Mouse (Mus musculus) intestine, postnatal 0 days (tissue): ENCODE measurements around the gene Upp2. TPM values are rescaled to one million over a fixed set of nuclear protein-coding genes. Genes with fewer than 3 reads are reported as not detected.
A peak's percentile ranks its signal among the peaks of the same experiment; 100 is the strongest.

Source experiments
- ATAC-seq: fragments of 200-750 bp; cut with Nextera tagmentation; 2 replicates; pipeline ENCODE4 v1.8.0; 2017; ENCODE audit warnings: mild to moderate bottlenecking, moderate TSS enrichment, moderate library complexity
- H3K27ac ChIP-seq: fragments of 300-500 bp; sonication (generic); 2 replicates; pipeline ENCODE4 v1.5.1; 2014; ENCODE audit warnings: mild to moderate bottlenecking, low read depth, low read length, moderate library complexity
- H3K27me3 ChIP-seq: fragments of 300-500 bp; sonication (generic); replicated peaks from 2 replicates; pipeline ENCODE4 v1.6.1; 2014; ENCODE audit warnings: low read length, mixed read lengths; ENCODE audit not compliant: control insufficient read depth, insufficient read depth
- H3K36me3 ChIP-seq: fragments of 300-500 bp; sonication (generic); 2 replicates; pipeline ENCODE4 v1.6.1; 2014; ENCODE audit warnings: mild to moderate bottlenecking, moderate library complexity; ENCODE audit not compliant: control insufficient read depth, insufficient read depth
- H3K4me1 ChIP-seq: fragments of 300-500 bp; sonication (generic); replicated peaks from 2 replicates; pipeline ENCODE4 v1.6.1; 2014; ENCODE audit warnings: antibody characterized with exemption, low read length, mixed read lengths; ENCODE audit not compliant: control insufficient read depth, insufficient read depth
- H3K4me2 ChIP-seq: fragments of 300-500 bp; sonication (generic); replicated peaks from 2 replicates; pipeline ENCODE4 v1.6.1; 2014; ENCODE audit warnings: low read depth, mild to moderate bottlenecking, moderate library complexity
- H3K4me3 ChIP-seq: fragments of 300-500 bp; sonication (generic); 2 replicates; pipeline ENCODE4 v1.5.1; 2014; ENCODE audit warnings: low read depth, low read length
- H3K9ac ChIP-seq: fragments of 300-500 bp; sonication (generic); 2 replicates; pipeline ENCODE4 v1.6.1; 2014; ENCODE audit warnings: mild to moderate bottlenecking, low read depth, low read length
- H3K9me3 ChIP-seq: fragments of 300-500 bp; sonication (generic); 2 replicates; pipeline ENCODE4 v1.6.1; 2016; ENCODE audit warnings: mixed run types; ENCODE audit not compliant: control insufficient read depth
- CTCF ChIP-seq: sonication (generic); IDR thresholded peaks from 2 replicates; pipeline ENCODE4 v1.5.1; 2016; ENCODE audit warnings: low read depth, mild to moderate bottlenecking, control low read depth, antibody characterized with exemption, moderate library complexity
- WGBS: fragments of 180-500 bp; shearing (Covaris S2); extraction: QIAGEN DNeasy Blood & Tissue Kit; methylation state at CpG from one replicate; pipeline ENCODE4 v1.1.7; 2014; 5-methylcytosine and 5-hydroxymethylcytosine counted together
- polyA plus RNA-seq: library from polyadenylated mRNA; unstranded; fragments of >200 nt; fragmentation: Nextera tagmentation; extraction: Ambion mirVana; gene quantifications from 2 replicates; pipeline ENCODE4 v1.2.1, GENCODE M21; 2015

Upp2 gene
- polyA plus RNA-seq, 1 experiment from 2014 or later = 3.8 TPM

DNA sequence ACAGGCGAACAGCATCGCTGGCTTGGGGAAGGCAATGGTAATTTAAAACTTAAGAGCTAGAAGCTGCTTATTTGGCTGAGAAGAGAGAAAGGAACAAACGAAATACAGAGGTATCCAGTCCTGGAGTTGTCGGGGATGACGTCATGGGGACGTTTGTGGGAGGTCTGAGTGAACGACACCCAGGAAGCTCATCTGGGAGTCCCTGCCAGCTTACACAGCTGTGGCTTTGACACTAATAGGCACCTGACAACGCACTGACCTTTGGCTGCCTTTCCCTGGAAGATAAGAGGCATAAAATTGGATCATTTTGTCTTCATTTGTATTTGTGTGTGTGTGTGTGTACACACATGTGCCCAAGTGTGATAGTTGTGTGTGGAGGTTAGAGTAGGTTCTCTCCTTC, 130.4 kb downstream of the Upp2 start:
- Histone ChIP-seq H3K36me3 (no peaks in the 10 kb centered on the region), H3K27me3 (no peaks in the 10 kb centered on the region), H3K9ac (no peak overlapping the region), H3K27ac (no peak overlapping the region), H3K4me2 (no peak overlapping the region), H3K4me1 (no peaks in the 10 kb centered on the region), H3K4me3 (no peak overlapping the region), H3K9me3 (no peaks in the 10 kb centered on the region)
- WGBS = 64% methylated on average over 8 of the region's 8 CpGs
- TF ChIP-seq CTCF = no peak
- no peak for ATAC-seq

DNA sequence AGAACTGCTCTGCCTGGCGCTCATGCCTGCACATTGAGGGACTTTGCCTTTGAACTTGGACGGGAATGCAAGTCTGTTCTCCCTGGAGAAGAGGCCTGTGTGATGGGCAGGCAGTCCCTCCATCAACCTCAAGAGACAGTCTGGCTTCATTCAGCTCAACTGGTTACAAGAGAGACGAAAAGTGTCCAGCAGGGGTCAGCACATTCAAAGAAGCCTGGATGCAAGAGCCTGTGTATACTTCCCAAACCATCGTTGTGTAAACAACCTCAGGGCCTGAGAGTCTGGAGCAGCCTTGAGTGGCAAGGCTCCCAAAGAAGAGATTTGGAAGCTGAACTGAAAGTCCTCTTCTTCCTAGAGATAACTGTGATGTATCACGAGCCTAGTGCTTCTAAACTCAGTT, 132.8 kb downstream of the Upp2 start:
- Histone ChIP-seq H3K9me3 (no peaks in the 10 kb centered on the region), H3K9ac (no peak overlapping the region), H3K4me1 (no peaks in the 10 kb centered on the region), H3K27ac (no peak overlapping the region), H3K4me3 (no peak overlapping the region), H3K27me3 (no peaks in the 10 kb centered on the region), H3K4me2 (no peak overlapping the region), H3K36me3 (no peaks in the 10 kb centered on the region)
- ATAC-seq = 0 out of 2 replicates have a peak, but pooled peaks have one; percentile 38
- 28% methylated on average over 5 of the region's 5 CpGs for whole genome bisulfite sequencing
- TF ChIP-seq CTCF = peak; percentile 92

DNA sequence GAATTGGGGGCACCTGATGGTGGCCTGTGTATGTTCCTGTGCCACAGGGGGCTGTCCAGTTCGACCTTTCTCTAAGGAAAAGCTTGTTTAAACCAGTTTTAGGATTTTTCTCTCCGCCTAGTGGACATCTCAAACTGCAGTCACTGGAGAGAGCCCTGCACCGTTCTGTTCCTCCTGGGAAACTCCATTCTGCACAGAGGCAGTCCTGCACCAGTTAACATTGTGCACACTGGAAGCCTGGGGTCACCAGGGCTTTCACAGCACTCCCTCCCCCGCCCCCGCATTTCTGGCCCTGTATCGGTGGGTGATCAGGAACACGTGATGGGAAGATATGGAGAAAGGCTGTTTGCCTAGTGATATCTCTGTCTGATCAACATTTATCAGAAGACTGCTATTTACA, 133.3 kb downstream of the Upp2 start:
- no peaks in the 10 kb centered on the region for H3K9me3 ChIP-seq
- ATAC-seq = no peak
- no peaks in the 10 kb centered on the region for H3K4me1 ChIP-seq
- H3K9ac ChIP-seq = no peak overlapping the region
- no peak overlapping the region for H3K4me3 ChIP-seq
- H3K36me3 ChIP-seq = no peaks in the 10 kb centered on the region
- 45% methylated on average over 7 of the region's 7 CpGs for WGBS
- no peak for TF ChIP-seq CTCF
- H3K27me3 ChIP-seq = no peaks in the 10 kb centered on the region
- H3K4me2 ChIP-seq = no peak overlapping the region
- no peak overlapping the region for H3K27ac ChIP-seq

DNA sequence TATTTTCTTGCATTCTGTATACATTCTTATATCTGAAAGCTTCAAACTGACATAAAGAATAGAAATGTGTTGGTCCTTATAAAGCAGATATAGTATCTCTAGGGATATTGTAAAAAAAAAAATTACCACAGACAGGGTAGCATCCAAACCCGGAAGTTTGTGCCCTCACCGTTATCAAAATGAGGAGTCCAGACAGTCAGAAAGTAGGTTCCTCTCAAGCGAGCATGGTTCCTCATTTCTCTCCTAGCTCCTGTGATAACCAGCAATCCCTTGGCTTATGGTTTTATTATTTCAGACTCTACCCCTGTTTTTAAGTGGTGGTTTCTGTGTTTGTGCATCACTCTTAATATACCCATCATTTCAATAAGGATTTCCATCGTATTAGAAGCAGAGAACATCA, 134.5 kb downstream of the Upp2 start:
- no peaks in the 10 kb centered on the region for H3K9me3 ChIP-seq
- H3K4me1 ChIP-seq = no peaks in the 10 kb centered on the region
- H3K4me2 ChIP-seq = no peak overlapping the region
- no peak overlapping the region for H3K27ac ChIP-seq
- H3K4me3 ChIP-seq = no peak overlapping the region
- no peak for ATAC-seq
- 87% methylated on average over 4 of the region's 4 CpGs for WGBS
- no peaks in the 10 kb centered on the region for H3K36me3 ChIP-seq
- no peaks in the 10 kb centered on the region for H3K27me3 ChIP-seq
- H3K9ac ChIP-seq = no peak overlapping the region
- TF ChIP-seq CTCF = no peak

DNA sequence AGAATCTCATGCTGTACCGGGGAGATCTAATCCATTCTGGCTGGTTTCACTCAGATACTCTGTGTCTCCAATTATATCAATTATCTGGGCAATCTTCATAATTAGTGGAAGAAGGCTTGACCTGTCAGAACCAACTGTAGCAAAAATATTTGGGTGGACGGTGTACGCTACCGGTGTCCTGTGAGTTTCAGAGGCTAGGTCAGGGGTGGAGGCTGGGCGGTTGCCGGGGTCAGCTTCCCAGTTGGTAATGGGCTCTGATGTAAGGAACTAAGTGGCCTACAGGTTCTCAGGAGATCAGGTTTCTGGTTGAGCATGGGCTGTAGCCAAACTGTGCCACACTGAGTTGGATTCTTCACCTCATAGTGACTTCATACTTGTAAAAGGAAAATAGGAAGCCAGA, 136.1 kb downstream of the Upp2 start:
- WGBS = 86% methylated on average over 6 of the region's 6 CpGs
- no peak for TF ChIP-seq CTCF
- Histone ChIP-seq H3K4me2 (no peak overlapping the region), H3K36me3 (no peaks in the 10 kb centered on the region), H3K27ac (no peak overlapping the region), H3K4me3 (no peak overlapping the region), H3K9ac (no peak overlapping the region), H3K27me3 (no peaks in the 10 kb centered on the region), H3K4me1 (no peaks in the 10 kb centered on the region), H3K9me3 (no peaks in the 10 kb centered on the region)
- no peak for ATAC-seq

DNA sequence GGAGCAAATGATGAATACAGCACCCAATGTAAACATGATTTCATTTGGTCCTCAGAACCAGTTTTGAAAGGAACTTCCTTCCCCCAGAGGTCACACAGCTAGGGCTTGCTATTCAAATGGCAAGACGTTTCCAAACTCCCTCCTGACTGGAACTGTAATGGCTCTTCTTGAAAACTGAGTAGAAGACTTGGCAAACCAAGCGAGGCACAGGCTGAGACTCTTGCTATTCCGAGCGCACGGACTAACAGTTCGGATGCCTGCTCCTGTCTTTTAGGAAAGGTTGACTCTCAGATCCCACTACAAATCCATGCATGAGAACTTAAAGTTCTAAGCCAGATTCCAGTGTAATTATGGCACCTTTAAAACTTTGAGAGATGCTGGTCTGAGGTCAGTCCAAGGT, 136.5 kb downstream of the Upp2 start:
- Histone ChIP-seq H3K36me3 (no peaks in the 10 kb centered on the region), H3K4me3 (no peak overlapping the region), H3K4me1 (no peaks in the 10 kb centered on the region), H3K9me3 (no peaks in the 10 kb centered on the region), H3K27ac (no peak overlapping the region), H3K4me2 (no peak overlapping the region), H3K27me3 (no peaks in the 10 kb centered on the region), H3K9ac (no peak overlapping the region)
- WGBS = 85% methylated on average over 6 of the region's 6 CpGs
- no peak for ATAC-seq
- TF ChIP-seq CTCF = no peak

DNA sequence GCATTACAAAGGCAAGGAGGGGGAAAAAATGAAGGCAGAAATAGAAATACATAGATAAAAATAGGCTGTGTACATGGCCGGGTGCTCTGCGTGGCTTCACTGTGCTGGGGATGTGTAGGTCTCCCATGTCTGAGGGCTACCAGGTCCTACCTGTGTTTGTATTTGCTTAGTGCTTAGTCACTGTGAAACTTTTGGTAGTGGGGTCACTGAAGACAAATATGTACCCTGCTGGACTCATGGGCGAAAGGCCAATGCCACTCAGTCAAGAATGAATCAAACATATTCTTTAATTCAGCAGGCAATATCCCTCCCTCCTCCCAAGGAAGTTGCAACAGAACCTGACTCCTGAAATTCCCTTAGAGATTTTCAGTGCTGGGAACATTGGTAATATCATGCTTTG, 137.5 kb downstream of the Upp2 start:
- H3K4me2 ChIP-seq = no peak overlapping the region
- ATAC-seq = no peak

More for the DNA sequence above, 137.5 kb downstream of the Upp2 start:
- Histone ChIP-seq H3K4me3 (no peak overlapping the region), H3K9me3 (no peaks in the 10 kb centered on the region), H3K27me3 (no peaks in the 10 kb centered on the region), H3K36me3 (no peaks in the 10 kb centered on the region), H3K4me1 (no peaks in the 10 kb centered on the region), H3K27ac (no peak overlapping the region), H3K9ac (no peak overlapping the region)
- WGBS = 77% methylated on average over 3 of the region's 3 CpGs
- TF ChIP-seq CTCF = no peak
